Mouse (Mus musculus) small intestine, adult 2 months (tissue): ENCODE results near the gene Prrc2b. TPM values are rescaled to one million over a fixed set of nuclear protein-coding genes. Genes with fewer than 3 reads are reported as not detected.

Source experiments
- H3K27ac ChIP-seq: fragments of 200-500 bp; 2 replicates; pipeline ENCODE4 v1.5.1; 2012; ENCODE audit warnings: low read depth, low read length, control low read depth, inconsistent platforms; ENCODE audit not compliant: insufficient read depth
- H3K27me3 ChIP-seq: fragments of 200-500 bp; 2 replicates; pipeline ENCODE4 v1.6.1; 2012; ENCODE audit warnings: mild to moderate bottlenecking, moderate library complexity, low read length, inconsistent platforms; ENCODE audit not compliant: control insufficient read depth, insufficient read depth
- H3K36me3 ChIP-seq: fragments of 200-500 bp; 2 replicates; pipeline ENCODE4 v1.6.1; 2012; ENCODE audit warnings: mild to moderate bottlenecking, low read length, control low read depth, inconsistent platforms; ENCODE audit not compliant: control insufficient read depth, insufficient read depth
- H3K4me1 ChIP-seq: fragments of 200-500 bp; 2 replicates; pipeline ENCODE4 v1.6.1; 2012; ENCODE audit warnings: low read length, inconsistent platforms, mixed read lengths; ENCODE audit not compliant: control insufficient read depth, insufficient read depth, insufficient read length
- H3K4me3 ChIP-seq: fragments of 200-500 bp; 2 replicates; pipeline ENCODE4 v1.5.1; 2012; ENCODE audit warnings: low read depth, mild to moderate bottlenecking, control low read depth, inconsistent platforms, low read length, moderate library complexity
- CTCF ChIP-seq: fragments of 200-500 bp; IDR thresholded peaks from 2 replicates; pipeline ENCODE4 v1.5.1; 2012; ENCODE audit warnings: low read depth, mild to moderate bottlenecking, control low read depth, inconsistent platforms, low read length, moderate library complexity, mixed read lengths; ENCODE audit not compliant: insufficient replicate concordance, insufficient read length; ENCODE audit errors: extremely low read depth
- POLR2A ChIP-seq: fragments of 200-500 bp; IDR thresholded peaks from 2 replicates; pipeline ENCODE4 v1.6.1; 2012; ENCODE audit warnings: low read depth, mild to moderate bottlenecking, control low read depth, inconsistent platforms, low read length, moderate library complexity
- WGBS: fragments of 180-500 bp; shearing (Covaris S2); methylation state at CpG from one replicate; pipeline ENCODE4 v1.1.7; 2018; 5-methylcytosine and 5-hydroxymethylcytosine counted together
- polyA plus RNA-seq: library from polyadenylated mRNA; depleted of rRNA; stranded (reverse); fragments of >200 nt; gene quantifications from 2 replicates; pipeline ENCODE4 v1.2.3, GENCODE M21; 2012

Gene Prrc2b
- polyA plus RNA-seq, 1 experiment: 23.4 TPM

GRCm38 (mm10) chr2:32182676-32183296 is 31.9 kb downstream of the Prrc2b start:
- no peak overlapping the region for H3K27ac ChIP-seq
- 71% methylated on average over 13 of the region's 13 CpGs for WGBS
- TF ChIP-seq CTCF (no peak), POLR2A (no peak)
- no peaks in the 10 kb centered on the region for H3K27me3 ChIP-seq
- H3K4me1 ChIP-seq: 0 out of 2 replicates have a peak, but pooled peaks cover under 1% of the 10 kb centered on the region
- no peak overlapping the region for H3K4me3 ChIP-seq
- peaks cover 16% of the 10 kb centered on the region for H3K36me3 ChIP-seq

GRCm38 (mm10) chr2:32187019-32187551 is 36.2 kb downstream of the Prrc2b start:
- peaks cover 4% of the 10 kb centered on the region; the same call in 1 of the 2 replicates for H3K4me1 ChIP-seq
- H3K27ac ChIP-seq: no peak overlapping the region
- TF ChIP-seq POLR2A: no peak
- no peak for TF ChIP-seq CTCF
- no peak overlapping the region for H3K4me3 ChIP-seq
- 84% methylated on average over 13 of the region's 13 CpGs for WGBS
- H3K36me3 ChIP-seq: peaks cover 24% of the 10 kb centered on the region
- H3K27me3 ChIP-seq: no peaks in the 10 kb centered on the region

GRCm38 (mm10) chr2:32187649-32188048 is 36.8 kb downstream of the Prrc2b start:
- H3K36me3 ChIP-seq: peaks cover 28% of the 10 kb centered on the region
- no peak overlapping the region for H3K27ac ChIP-seq
- no peak for TF ChIP-seq POLR2A
- TF ChIP-seq CTCF: no peak
- 89% methylated on average over 7 of the region's 7 CpGs for WGBS
- H3K4me1 ChIP-seq: peaks cover 4% of the 10 kb centered on the region; the same call in 1 of the 2 replicates
- no peaks in the 10 kb centered on the region for H3K27me3 ChIP-seq
- no peak overlapping the region for H3K4me3 ChIP-seq

DNA sequence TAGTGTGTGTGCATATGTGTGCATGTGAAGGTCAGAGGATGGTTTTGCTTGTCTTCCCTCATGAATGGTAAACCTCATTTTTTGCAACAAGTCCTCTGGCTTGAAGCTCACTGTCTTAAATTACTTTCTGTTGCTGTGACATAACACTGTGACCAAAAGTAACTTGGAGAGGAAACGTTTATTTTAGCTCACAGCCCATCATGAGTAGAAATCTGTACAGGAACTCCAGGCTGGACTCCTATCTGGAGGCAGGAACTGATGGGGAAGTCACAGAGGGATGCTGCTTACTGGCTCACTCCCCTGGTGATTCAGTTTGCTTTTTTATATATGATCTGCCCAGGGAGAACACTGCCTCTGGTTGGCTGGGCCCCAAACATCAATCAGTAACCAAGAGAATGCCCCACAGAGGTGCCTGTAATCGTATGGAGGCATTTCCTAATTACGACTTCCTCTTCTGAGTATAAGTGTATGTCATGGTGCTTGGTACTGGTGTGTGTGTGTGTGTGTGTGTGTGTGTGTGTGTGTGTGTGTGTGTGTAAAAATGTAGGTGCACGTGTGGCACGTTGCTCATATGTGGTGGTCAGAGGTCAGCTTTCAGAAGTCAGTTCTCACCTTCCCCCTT is 38.3 kb downstream of the Prrc2b start:
- peaks cover 4% of the 10 kb centered on the region; the same call in 1 of the 2 replicates for H3K4me1 ChIP-seq
- H3K36me3 ChIP-seq: peaks cover 34% of the 10 kb centered on the region
- H3K27me3 ChIP-seq: no peaks in the 10 kb centered on the region
- peak overlapping the region; percentile 5; the same call in 1 of the 2 replicates for H3K27ac ChIP-seq
- TF ChIP-seq CTCF (no peak), POLR2A (no peak)
- WGBS: 39% methylated on average over 5 of the region's 5 CpGs
- H3K4me3 ChIP-seq: no peak overlapping the region

DNA sequence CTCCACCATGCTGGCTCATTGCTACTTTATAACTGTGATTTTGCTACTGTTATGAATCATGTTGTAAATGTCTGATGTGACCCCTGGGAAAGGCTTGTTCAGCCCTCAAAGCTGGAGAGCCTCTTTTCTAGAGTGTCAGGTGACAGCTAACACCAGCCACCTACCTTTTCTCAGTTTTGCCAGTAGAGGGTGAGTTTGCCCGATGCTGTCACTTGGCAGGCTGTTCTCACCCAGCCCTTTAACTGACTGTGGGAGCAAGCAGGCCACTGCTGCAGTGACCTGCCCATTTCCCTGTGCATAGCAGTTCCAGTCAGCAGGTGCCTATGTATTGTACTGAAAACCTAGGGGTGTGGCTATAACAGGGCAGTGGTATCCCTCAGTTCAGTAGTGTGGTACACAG is 39.7 kb downstream of the Prrc2b start:
- Histone ChIP-seq H3K36me3 (peaks cover 46% of the 10 kb centered on the region), H3K27me3 (no peaks in the 10 kb centered on the region), H3K4me1 (peaks cover 4% of the 10 kb centered on the region; the same call in 1 of the 2 replicates), H3K4me3 (no peak overlapping the region), H3K27ac (no peak overlapping the region)
- TF ChIP-seq CTCF (no peak), POLR2A (no peak)
- 56% methylated on average over 1 of the region's 1 CpGs for WGBS

DNA sequence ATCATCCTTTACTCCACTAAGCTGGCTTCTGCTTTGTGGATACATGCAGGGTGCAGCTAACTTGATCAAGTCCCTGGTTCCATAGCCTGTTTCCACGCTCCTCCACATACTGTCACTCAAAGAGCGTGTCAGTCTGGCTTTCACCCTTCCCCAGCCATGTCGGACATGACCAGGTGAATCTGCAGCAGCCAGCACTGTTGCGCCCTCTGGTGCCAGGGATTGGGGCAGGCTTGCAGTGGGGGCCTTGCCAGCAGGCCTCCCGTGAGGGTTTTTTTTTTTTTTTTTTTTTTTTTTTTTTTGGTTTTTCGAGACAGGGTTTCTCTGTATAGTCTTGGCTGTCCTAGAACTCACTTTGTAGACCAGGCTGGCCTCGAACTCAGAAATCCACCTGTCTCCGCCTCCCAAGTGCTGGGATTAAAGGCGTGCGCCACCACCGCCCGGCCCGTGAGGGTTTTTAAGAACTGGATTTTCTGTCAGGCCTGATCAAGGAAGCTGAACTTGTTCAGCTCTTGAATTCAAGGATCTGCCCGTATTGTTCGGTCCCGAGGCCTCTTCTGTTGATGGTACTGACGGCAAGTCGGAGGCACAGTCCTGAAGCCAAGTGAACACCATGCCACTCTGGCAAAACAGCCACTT is 41.1 kb downstream of the Prrc2b start:
- 79% methylated on average over 17 of the region's 18 CpGs for whole genome bisulfite sequencing
- TF ChIP-seq POLR2A: no peak
- peak; percentile 54; the same call in 1 of the 2 replicates for TF ChIP-seq CTCF
- no peak overlapping the region for H3K27ac ChIP-seq
- H3K4me3 ChIP-seq: no peak overlapping the region
- H3K27me3 ChIP-seq: no peaks in the 10 kb centered on the region
- peaks cover 49% of the 10 kb centered on the region for H3K36me3 ChIP-seq
- H3K4me1 ChIP-seq: peaks cover 4% of the 10 kb centered on the region; the same call in 1 of the 2 replicates

- WGBS: 86% methylated on average over 11 of the region's 11 CpGs
- Histone ChIP-seq H3K4me1 (no peaks in the 10 kb centered on the region), H3K27ac (no peak overlapping the region), H3K27me3 (no peaks in the 10 kb centered on the region), H3K4me3 (no peak overlapping the region), H3K36me3 (peaks cover 79% of the 10 kb centered on the region)
- TF ChIP-seq POLR2A (no peak), CTCF (no peak)
These were observed 48.1 kb downstream of the Prrc2b start for GRCm38 (mm10) chr2:32198977-32199376.
